In the genomic region with DNA sequence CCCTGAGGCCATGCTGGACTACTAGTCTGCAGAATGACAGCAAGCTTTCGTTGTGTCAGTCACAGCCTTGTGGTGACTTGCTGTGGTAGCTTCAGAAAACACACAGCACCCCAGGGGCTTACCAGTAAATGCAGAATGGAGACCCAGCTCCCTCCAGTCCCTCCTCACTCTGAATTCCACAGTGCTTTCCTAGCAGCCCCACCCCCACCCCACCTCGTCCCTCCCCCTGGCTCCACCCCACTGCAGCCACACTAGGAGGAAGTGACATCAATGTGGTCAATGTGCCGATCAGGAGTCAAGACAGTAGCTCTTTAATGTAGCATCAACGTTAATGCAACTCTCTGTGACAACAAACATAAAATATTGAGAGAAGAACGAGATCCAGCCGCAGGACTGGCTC, we compare ENCODE assay signal across 8 mouse cellular contexts. TPM values are rescaled to one million over a fixed set of nuclear protein-coding genes. Genes with fewer than 3 reads are reported as not detected.
A peak's percentile ranks its signal among the peaks of the same experiment; 100 is the strongest.
DNase-seq lines count a peak whose midpoint lies in the region; ATAC-seq lines count a peak whose summit lies in the region.

No protein-coding gene starts in this region.

- no peaks in the 10 kb centered on the region for H3K9me3 ChIP-seq in intestine, embryonic 15.5 days
- H3K9me3 ChIP-seq in intestine, embryonic 16.5 days (ENCODE audit: control insufficient read depth, low read length) = no peaks in the 10 kb centered on the region
- no peaks in the 10 kb centered on the region for H3K9me3 ChIP-seq in hindbrain, embryonic 16.5 days (ENCODE audit: control insufficient read depth, low read length)

- H3K27ac ChIP-seq in intestine, embryonic 15.5 days = no peak overlapping the region
- no peak overlapping the region for H3K27ac ChIP-seq in intestine, embryonic 16.5 days (ENCODE audit: low read length)
- H3K27ac ChIP-seq in hindbrain, embryonic 16.5 days (ENCODE audit: low read depth, low read length) = no peak overlapping the region

- H3K4me2 ChIP-seq in intestine, embryonic 15.5 days (replicated peaks) = no peak overlapping the region
- no peak overlapping the region for H3K4me2 ChIP-seq in intestine, embryonic 16.5 days (ENCODE audit: low read depth, low read length)
- no peak overlapping the region for H3K4me2 ChIP-seq in hindbrain, embryonic 16.5 days (ENCODE audit: low read length)

- H3K27me3 ChIP-seq in intestine, embryonic 15.5 days (replicated peaks) = no peaks in the 10 kb centered on the region
- H3K27me3 ChIP-seq in intestine, embryonic 16.5 days (replicated peaks; ENCODE audit: control insufficient read depth, insufficient read depth, low read length) = no peaks in the 10 kb centered on the region
- no peaks in the 10 kb centered on the region for H3K27me3 ChIP-seq in hindbrain, embryonic 16.5 days (replicated peaks; ENCODE audit: control insufficient read depth, insufficient read depth, low read length)

- peak; percentile 48; the same call in 1 of the 2 replicates for ATAC-seq in intestine, embryonic 15.5 days
- no peak for ATAC-seq in intestine, embryonic 16.5 days
- peak; percentile 75 for ATAC-seq in monocyte, adult 5-6 weeks (replicated peaks; ENCODE audit: insufficient number of reproducible peaks, low FRiP score, low TSS enrichment, poor library complexity, severe bottlenecking)
- ATAC-seq in hindbrain, embryonic 16.5 days = no peak

- H3K4me3 ChIP-seq in intestine, embryonic 15.5 days (replicated peaks) = no peak overlapping the region
- no peak overlapping the region for H3K4me3 ChIP-seq in intestine, embryonic 16.5 days (ENCODE audit: low read length)
- H3K4me3 ChIP-seq in hindbrain, embryonic 16.5 days (ENCODE audit: low read length) = no peak overlapping the region

- no peak overlapping the region for H3K9ac ChIP-seq in intestine, embryonic 15.5 days
- H3K9ac ChIP-seq in intestine, embryonic 16.5 days (ENCODE audit: low read depth, low read length) = no peak overlapping the region
- no peak overlapping the region for H3K9ac ChIP-seq in hindbrain, embryonic 16.5 days (ENCODE audit: low read depth, low read length)

- WGBS in intestine, embryonic 15.5 days = 42% methylated on average over 6 of the region's 6 CpGs
- 47% methylated on average over 6 of the region's 6 CpGs for WGBS in intestine, embryonic 16.5 days
- WGBS in hindbrain, embryonic 16.5 days = 45% methylated on average over 6 of the region's 6 CpGs

- peak; percentile 52 for DNase-seq in MEL-GATA-1-ER (ENCODE audit: extremely low read depth, low read depth)
- DNase-seq in kidney, postnatal 10 days = peak; percentile 45
- DNase-seq in testis, postnatal 10 days (ENCODE audit: low spot score) = no peak
- no peak for DNase-seq in ovary, postnatal 14 days (ENCODE audit: low spot score)

- no peaks in the 10 kb centered on the region for H3K4me1 ChIP-seq in intestine, embryonic 15.5 days (replicated peaks)
- H3K4me1 ChIP-seq in intestine, embryonic 16.5 days (ENCODE audit: control insufficient read depth, insufficient read depth, low read length) = no peaks in the 10 kb centered on the region; the same call in 1 of the 2 replicates
- H3K4me1 ChIP-seq in hindbrain, embryonic 16.5 days (ENCODE audit: control insufficient read depth, insufficient read depth, low read depth, low read length) = peaks cover 5% of the 10 kb centered on the region; the same call in 1 of the 2 replicates

- H3K36me3 ChIP-seq in intestine, embryonic 15.5 days = no peaks in the 10 kb centered on the region
- no peaks in the 10 kb centered on the region for H3K36me3 ChIP-seq in intestine, embryonic 16.5 days (ENCODE audit: control insufficient read depth, insufficient read depth, low read length)
- no peaks in the 10 kb centered on the region for H3K36me3 ChIP-seq in hindbrain, embryonic 16.5 days (ENCODE audit: control insufficient read depth, insufficient read depth, low read length)

RNA-seq across cellular contexts. Expression of a gene that starts 25.2 kb away (rescaled TPM):
- 3.5 and 3.8 TPM in 2 replicates for polyA plus RNA-seq in intestine, embryonic 15.5 days (2015; fragmentation: Nextera tagmentation; extraction: Ambion mirVana)
- 2.8 and 4.4 TPM in 2 replicates for polyA plus RNA-seq in intestine, embryonic 16.5 days (2015; fragmentation: Nextera tagmentation; extraction: Ambion mirVana)
- 29.6 to 53.4 TPM (median 30.5 TPM) in 3 replicates for total RNA-seq in monocyte, adult 5-6 weeks (2017)
- polyA plus RNA-seq in hindbrain, embryonic 16.5 days (2015; fragmentation: Nextera tagmentation; extraction: Ambion mirVana) = 4.9 and 6.7 TPM in 2 replicates

Comparison
In these comparisons a context has a peak if more than half of its experiments do, and no peak if none do; other contexts are left out.
1. ATAC-seq: peak in intestine, embryonic 15.5 days (single experiment) and monocyte, adult 5-6 weeks (single experiment); none in intestine, embryonic 16.5 days (single experiment) and hindbrain, embryonic 16.5 days (single experiment).
2. DNase-seq: peak in MEL-GATA-1-ER (single experiment) and kidney, postnatal 10 days (single experiment); none in testis, postnatal 10 days (single experiment) and ovary, postnatal 14 days (single experiment).